Mouse (Mus musculus) limb, embryonic 13.5 days (tissue): Measurements from ENCODE around the gene Cyth1. TPM values are rescaled to one million over a fixed set of nuclear protein-coding genes. Genes with fewer than 3 reads are reported as not detected.

Experiments used
- ATAC-seq: fragments of 200-750 bp; cut with Nextera tagmentation; 2 replicates; pipeline ENCODE4 v1.8.0; 2017; ENCODE audit warnings: low read depth, moderate number of reproducible peaks, moderate TSS enrichment; ENCODE audit not compliant: low FRiP score
- H3K27ac ChIP-seq: fragments of 300-500 bp; sonication (generic); 2 replicates; pipeline ENCODE4 v1.5.1; 2015; ENCODE audit warnings: inconsistent platforms, mild to moderate bottlenecking, moderate library complexity
- H3K27me3 ChIP-seq: fragments of 300-500 bp; sonication (generic); 2 replicates; pipeline ENCODE4 v1.6.1; 2015; ENCODE audit warnings: mild to moderate bottlenecking, inconsistent platforms
- H3K36me3 ChIP-seq: fragments of 300-500 bp; sonication (generic); 2 replicates; pipeline ENCODE4 v1.6.1; 2015; ENCODE audit warnings: inconsistent platforms, mild to moderate bottlenecking, moderate library complexity
- H3K4me1 ChIP-seq: fragments of 300-500 bp; sonication (generic); 2 replicates; pipeline ENCODE4 v1.6.1; 2015; ENCODE audit warnings: inconsistent platforms
- H3K4me2 ChIP-seq: fragments of 300-500 bp; sonication (generic); replicated peaks from 2 replicates; pipeline ENCODE4 v1.6.1; 2015; ENCODE audit warnings: inconsistent platforms, mild to moderate bottlenecking, moderate library complexity
- H3K4me3 ChIP-seq: fragments of 300-500 bp; sonication (generic); 2 replicates; pipeline ENCODE4 v1.5.1; 2015; ENCODE audit warnings: moderate library complexity, mild to moderate bottlenecking, inconsistent platforms
- H3K9ac ChIP-seq: fragments of 300-500 bp; sonication (generic); 2 replicates; pipeline ENCODE4 v1.6.1; 2015; ENCODE audit warnings: mild to moderate bottlenecking, inconsistent platforms
- H3K9me3 ChIP-seq: fragments of 300-500 bp; sonication (generic); 2 replicates; pipeline ENCODE4 v1.6.1; 2016; ENCODE audit warnings: inconsistent platforms
- WGBS: fragments of 180-500 bp; shearing (Covaris S2); methylation state at CpG from one replicate; pipeline ENCODE4 v1.1.7; 2015; 5-methylcytosine and 5-hydroxymethylcytosine counted together
- polyA plus RNA-seq: library from polyadenylated mRNA; unstranded; fragments of >200 nt; fragmentation: Nextera tagmentation; extraction: Ambion mirVana; gene quantifications from 2 replicates; pipeline ENCODE4 v1.2.1, GENCODE M21; 2015

The Cyth1 gene
- polyA plus RNA-seq, 1 experiment from 2014 or later, result 15.9 TPM

DNA sequence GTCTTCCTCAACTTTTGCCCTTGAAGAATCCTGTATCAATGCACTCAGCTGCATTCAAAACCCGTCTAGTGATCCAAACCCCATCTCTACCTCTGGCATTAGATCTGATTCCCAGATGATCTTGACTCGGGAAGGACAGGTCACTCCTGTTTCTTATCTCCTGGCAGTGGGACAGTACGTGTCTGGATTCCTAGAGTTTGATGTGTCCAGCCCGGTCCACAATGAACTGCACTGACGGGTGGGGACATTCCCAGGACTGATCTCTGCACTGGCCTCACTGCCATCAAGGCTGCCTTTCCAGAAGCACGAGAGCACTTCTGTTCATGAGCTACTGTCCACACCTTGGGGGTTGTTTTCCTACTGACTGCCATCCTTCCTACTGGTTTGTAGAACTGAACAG is 31.9 kb downstream of the Cyth1 start:
- H3K4me2 ChIP-seq, result no peak overlapping the region
- H3K9me3 ChIP-seq, result no peaks in the 10 kb centered on the region
- WGBS, result 82% methylated on average over 6 of the region's 6 CpGs
- H3K27me3 ChIP-seq, result no peaks in the 10 kb centered on the region
- ATAC-seq, result no peak
- H3K36me3 ChIP-seq, result no peaks in the 10 kb centered on the region
- peaks cover 49% of the 10 kb centered on the region for H3K4me1 ChIP-seq
- no peak overlapping the region for H3K9ac ChIP-seq
- no peak overlapping the region for H3K27ac ChIP-seq
- no peak overlapping the region for H3K4me3 ChIP-seq

DNA sequence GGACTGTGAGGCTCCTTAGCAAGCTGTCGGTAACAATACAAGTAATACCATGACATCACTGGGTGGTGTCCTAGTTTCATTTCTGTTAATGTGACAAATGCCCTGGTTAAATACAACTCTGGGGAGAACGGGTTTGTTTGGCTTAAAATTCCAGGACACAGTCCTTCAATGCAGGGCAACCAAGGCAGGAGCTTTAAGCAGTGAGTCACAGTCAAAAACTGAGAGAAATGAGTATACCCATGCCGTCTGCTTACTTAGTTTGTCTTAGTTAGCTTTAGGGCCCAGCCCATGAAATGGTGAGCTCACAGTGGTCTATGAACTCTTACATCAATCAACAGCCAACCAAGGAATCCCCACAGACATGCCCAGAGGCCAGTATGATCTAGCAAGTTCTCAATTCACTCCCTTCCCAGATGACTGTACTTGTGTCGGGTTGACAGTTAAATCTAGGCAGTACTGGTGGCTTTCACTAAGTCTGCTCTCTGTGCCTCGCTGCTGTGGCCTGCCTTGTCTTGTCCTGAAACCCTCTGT is 32.4 kb downstream of the Cyth1 start:
- WGBS, result 67% methylated on average over 5 of the region's 5 CpGs
- no peak for ATAC-seq

DNA sequence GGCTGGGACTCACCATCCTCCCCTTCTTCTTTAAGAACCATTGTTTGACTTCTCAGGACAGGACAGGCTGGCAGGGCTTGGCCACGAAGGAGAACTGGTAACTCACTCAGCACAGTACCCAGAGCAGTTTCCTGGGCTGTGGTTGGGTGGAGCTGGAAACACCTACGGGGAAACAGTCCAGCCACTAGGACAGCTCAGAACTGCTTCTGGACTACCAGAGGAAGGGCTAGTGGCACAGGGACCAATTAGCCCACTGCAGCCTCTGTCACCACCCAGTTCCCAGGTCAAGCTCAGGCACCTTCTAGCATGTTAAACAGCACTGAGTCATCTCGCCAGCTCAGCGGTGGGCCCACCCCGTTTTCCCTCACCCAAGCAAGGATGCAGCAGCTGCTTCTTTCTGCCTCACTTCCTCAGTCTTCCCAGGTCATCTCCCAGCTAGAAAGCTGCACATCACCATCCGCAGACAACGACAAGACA is 35.7 kb downstream of the Cyth1 start:
- no peaks in the 10 kb centered on the region for H3K36me3 ChIP-seq
- no peak overlapping the region for H3K27ac ChIP-seq
- peak overlapping the region; percentile 25; the same call in 1 of the 2 replicates for H3K9ac ChIP-seq
- no peak overlapping the region for H3K4me3 ChIP-seq
- no peaks in the 10 kb centered on the region for H3K27me3 ChIP-seq
- H3K9me3 ChIP-seq, result no peaks in the 10 kb centered on the region
- 62% methylated on average over 7 of the region's 7 CpGs for WGBS
- H3K4me1 ChIP-seq, result peaks cover 79% of the 10 kb centered on the region
- H3K4me2 ChIP-seq, result no peak overlapping the region
- no peak for ATAC-seq

More for the DNA sequence above, 32.4 kb downstream of the Cyth1 start:
- H3K9me3 ChIP-seq, result no peaks in the 10 kb centered on the region
- H3K27me3 ChIP-seq, result no peaks in the 10 kb centered on the region
- H3K4me3 ChIP-seq, result no peak overlapping the region
- H3K27ac ChIP-seq, result no peak overlapping the region
- H3K4me2 ChIP-seq, result no peak overlapping the region
- H3K36me3 ChIP-seq, result no peaks in the 10 kb centered on the region
- H3K9ac ChIP-seq, result no peak overlapping the region
- peaks cover 49% of the 10 kb centered on the region for H3K4me1 ChIP-seq

DNA sequence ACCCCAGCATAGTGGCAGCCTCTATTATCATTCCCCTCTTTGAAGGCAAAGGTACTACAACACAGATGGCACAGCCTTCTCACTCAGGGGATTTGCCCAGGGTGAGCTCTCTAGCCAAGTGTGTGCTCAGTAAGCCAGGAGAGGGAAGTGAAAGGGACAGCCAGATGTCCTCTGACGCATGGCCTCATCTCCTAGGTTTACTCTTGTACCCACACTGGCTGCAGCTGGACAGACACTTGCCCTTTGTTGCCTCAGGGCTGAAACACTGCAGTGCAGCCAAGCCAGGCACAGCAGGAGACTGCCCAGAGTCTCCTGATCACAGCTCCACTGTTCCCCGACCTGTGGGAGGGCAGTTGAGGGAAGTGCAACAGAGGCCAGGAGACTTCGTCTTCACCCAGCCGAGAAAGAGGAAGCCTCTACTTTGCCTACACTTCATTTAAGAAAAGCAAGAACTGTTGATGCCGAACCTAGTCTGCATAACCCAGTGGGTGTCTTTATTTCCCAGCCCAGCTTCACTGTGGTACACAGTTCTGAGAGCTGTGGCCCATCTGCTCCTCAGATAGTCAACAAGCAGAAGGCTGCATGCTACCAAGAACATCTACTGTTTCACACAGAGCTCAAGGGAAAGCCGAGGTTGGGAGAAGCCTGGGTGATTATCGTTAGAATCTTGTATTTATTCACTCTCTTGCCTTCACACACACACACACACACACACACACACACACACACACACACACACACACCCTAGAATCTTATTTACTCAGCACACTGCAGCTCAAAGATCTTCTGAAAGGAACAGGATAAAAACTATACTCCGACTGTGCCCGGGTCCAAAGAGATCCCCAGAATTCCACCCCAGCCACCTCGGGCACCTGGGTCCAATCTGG is 36.4 kb downstream of the Cyth1 start:
- Histone ChIP-seq H3K4me3 (no peak overlapping the region), H3K36me3 (no peaks in the 10 kb centered on the region), H3K4me2 (no peak overlapping the region), H3K4me1 (peaks cover 86% of the 10 kb centered on the region), H3K27ac (no peak overlapping the region; the same call in 1 of the 2 replicates), H3K9me3 (no peaks in the 10 kb centered on the region), H3K27me3 (no peaks in the 10 kb centered on the region), H3K9ac (no peak overlapping the region)
- no peak for ATAC-seq
- WGBS, result 52% methylated on average over 10 of the region's 10 CpGs

DNA sequence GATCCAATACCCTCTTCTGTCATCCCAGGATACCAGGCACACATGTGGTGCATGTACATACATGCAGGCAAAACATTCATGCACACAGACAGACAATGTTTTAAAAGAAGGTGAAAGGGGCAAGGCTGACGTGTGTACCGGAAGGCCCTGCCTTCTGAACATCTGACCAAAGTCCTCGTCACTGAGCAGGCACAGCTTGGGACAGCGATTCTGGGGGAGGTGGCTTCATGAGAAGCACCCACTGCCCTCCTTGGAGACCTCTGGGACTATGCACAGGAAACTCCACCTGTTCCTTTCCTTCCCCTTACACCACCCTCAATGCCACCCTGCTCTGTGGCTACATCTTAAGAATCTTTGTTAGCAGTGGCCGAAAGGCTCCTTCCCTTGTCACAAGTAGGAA is 37.4 kb downstream of the Cyth1 start:
- 87% methylated on average over 5 of the region's 5 CpGs for WGBS

DNA sequence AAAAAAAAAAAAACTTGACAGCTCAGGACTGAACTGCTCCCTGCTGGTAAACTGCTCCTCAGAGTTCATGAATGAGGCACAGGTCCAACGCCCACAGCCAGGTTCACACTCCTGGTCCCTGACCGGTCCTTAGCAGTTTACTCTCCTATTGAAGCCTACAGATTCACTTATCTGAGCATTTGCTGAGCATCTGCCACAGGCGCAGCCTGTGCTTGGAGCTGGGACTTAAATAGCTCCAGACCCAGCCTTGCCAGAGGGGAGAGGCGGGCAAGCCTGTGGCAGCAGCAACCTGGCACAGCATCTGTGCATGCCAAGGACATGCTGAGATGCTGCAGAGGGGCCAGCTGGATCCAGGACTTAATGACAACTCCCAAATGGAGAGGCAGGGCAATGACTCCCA is 38.3 kb downstream of the Cyth1 start:
- no peaks in the 10 kb centered on the region for H3K9me3 ChIP-seq
- ATAC-seq, result no peak
- peaks cover 80% of the 10 kb centered on the region for H3K4me1 ChIP-seq
- WGBS, result 74% methylated on average over 4 of the region's 4 CpGs
- H3K36me3 ChIP-seq, result no peaks in the 10 kb centered on the region
- H3K4me3 ChIP-seq, result no peak overlapping the region
- H3K4me2 ChIP-seq, result no peak overlapping the region; the same call in 1 of the 2 replicates
- H3K27me3 ChIP-seq, result no peaks in the 10 kb centered on the region
- peak overlapping the region; percentile 32; the same call in 1 of the 2 replicates for H3K9ac ChIP-seq
- no peak overlapping the region for H3K27ac ChIP-seq

More for the DNA sequence above, 37.4 kb downstream of the Cyth1 start:
- peaks cover 80% of the 10 kb centered on the region for H3K4me1 ChIP-seq
- no peak overlapping the region for H3K4me3 ChIP-seq
- no peak for ATAC-seq
- H3K4me2 ChIP-seq, result no peak overlapping the region
- no peak overlapping the region for H3K9ac ChIP-seq
- no peaks in the 10 kb centered on the region for H3K9me3 ChIP-seq
- H3K27me3 ChIP-seq, result no peaks in the 10 kb centered on the region
- H3K27ac ChIP-seq, result no peak overlapping the region
- no peaks in the 10 kb centered on the region for H3K36me3 ChIP-seq

DNA sequence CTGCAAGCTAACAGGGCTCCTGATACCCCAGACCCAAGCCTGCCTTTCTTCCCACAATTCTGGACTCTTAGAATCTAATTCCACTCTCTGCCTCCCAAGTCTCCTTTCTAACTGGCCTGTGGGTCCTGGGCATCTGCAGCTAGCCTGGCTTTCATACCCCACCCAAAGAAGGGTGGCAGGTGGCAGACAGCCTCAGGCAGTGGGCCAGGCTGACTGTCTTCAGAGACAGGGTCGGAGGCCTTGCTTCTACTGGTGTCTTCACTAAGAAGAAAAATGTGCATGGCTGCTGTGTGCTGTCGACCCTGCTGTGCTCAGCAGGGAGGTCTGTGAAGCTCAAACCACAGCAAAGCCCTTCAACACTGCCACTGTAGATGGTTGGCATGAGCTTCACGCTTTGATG is 39.0 kb downstream of the Cyth1 start:
- H3K4me3 ChIP-seq, result no peak overlapping the region
- H3K27me3 ChIP-seq, result no peaks in the 10 kb centered on the region
- no peaks in the 10 kb centered on the region for H3K9me3 ChIP-seq
- H3K4me1 ChIP-seq, result peaks cover 73% of the 10 kb centered on the region
- no peaks in the 10 kb centered on the region for H3K36me3 ChIP-seq
- H3K4me2 ChIP-seq, result peak overlapping the region; percentile 36
- 50% methylated on average over 3 of the region's 3 CpGs for WGBS
- H3K9ac ChIP-seq, result 0 out of 2 replicates have a peak overlapping the region, but pooled peaks have one; percentile 9
- peak overlapping the region; percentile 68 for H3K27ac ChIP-seq
- ATAC-seq, result no peak

DNA sequence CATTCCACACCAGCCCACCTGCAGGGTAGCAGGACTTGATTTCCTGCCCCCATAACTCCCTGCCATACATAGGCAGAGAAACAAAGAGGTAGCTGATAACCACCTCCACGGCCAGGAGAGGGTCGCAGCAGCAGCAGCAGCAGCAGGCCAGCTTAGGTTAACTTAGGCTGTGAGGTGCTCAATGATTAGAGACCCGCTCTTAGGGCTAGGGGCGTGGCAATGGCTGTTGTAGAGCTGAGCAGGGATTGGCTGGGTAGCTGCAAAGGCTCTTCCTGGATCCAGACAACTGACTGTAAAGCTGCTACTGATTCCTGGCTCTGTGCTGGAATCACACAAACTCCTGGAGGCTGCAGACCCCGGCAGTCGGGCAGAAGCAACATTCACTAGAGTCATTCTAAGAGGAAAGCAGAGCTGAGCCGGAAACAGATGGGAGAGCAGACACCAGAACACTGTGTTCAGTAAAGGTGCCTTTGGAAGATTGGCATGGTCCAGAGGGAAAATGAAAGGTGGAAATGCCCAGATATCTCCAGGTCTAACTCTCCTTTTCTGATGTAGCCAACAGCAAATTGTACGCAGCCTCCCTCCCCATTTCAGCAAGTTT is 39.6 kb downstream of the Cyth1 start:
- Histone ChIP-seq H3K27me3 (no peaks in the 10 kb centered on the region), H3K4me2 (peak overlapping the region; percentile 36), H3K4me1 (peaks cover 68% of the 10 kb centered on the region), H3K9me3 (no peaks in the 10 kb centered on the region), H3K27ac (peak overlapping the region; percentile 68), H3K4me3 (no peak overlapping the region), H3K9ac (peak overlapping the region; percentile 9; the same call in 1 of the 2 replicates), H3K36me3 (no peaks in the 10 kb centered on the region)
- 12% methylated on average over 8 of the region's 8 CpGs for WGBS
- 0 out of 2 replicates have a peak, but pooled peaks have one; percentile 66 for ATAC-seq

DNA sequence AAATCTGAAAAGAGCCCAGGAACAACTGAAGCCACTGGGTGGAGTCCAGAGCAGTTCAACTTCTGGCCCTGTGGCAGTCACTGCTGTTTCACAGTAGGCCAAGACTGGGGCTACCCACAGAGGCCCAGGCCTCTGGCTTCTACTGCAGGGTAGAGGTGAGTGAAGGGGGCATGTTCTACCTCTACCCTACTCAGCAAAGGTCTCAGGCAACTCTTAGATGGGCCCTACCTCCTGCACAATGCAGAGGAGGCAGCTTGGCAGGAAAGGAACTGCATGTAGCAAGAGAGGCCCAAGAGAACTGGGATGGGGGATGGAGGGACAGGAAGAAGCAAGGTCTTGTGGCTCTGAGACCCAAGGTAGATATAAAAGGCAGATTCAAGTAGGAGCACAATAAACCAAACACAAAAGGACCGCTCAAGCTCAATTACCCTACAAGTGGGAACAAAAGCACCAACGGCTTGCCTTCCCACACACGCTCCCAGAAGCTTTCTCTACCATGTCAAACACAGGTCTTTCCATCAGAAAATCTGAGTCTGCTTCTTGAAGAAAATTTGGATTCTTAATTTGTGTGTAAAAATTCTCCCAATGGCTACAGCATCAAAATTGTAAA is 40.9 kb downstream of the Cyth1 start:
- WGBS, result 82% methylated on average over 3 of the region's 3 CpGs
- no peak for ATAC-seq
- Histone ChIP-seq H3K36me3 (no peaks in the 10 kb centered on the region), H3K27me3 (no peaks in the 10 kb centered on the region), H3K4me3 (no peak overlapping the region), H3K4me2 (no peak overlapping the region), H3K4me1 (peaks cover 68% of the 10 kb centered on the region), H3K27ac (peak overlapping the region; percentile 68), H3K9ac (no peak overlapping the region), H3K9me3 (no peaks in the 10 kb centered on the region)

DNA sequence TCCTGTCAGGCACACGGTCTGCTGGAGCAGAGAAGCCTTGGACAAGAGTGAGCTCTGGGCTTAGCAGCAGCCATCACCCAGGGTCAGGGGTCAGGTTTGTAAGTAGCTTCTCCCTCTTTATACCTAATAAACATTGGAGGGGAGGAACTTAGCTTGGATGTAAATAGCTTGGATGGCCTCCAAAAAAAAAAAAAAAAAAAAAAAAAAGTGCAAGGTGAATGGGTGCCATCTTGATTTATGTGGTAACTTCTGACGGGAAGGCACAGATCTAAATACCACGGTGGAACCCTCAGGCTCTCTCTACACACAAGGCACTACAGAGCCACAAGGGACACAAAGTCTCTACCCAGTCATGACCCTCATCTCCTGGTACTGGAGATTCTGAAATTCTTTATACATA is 42.1 kb downstream of the Cyth1 start:
- ATAC-seq, result no peak
- 46% methylated on average over 3 of the region's 3 CpGs for WGBS
- H3K27ac ChIP-seq, result no peak overlapping the region
- H3K9me3 ChIP-seq, result no peaks in the 10 kb centered on the region
- H3K9ac ChIP-seq, result no peak overlapping the region
- H3K4me1 ChIP-seq, result peaks cover 69% of the 10 kb centered on the region
- no peaks in the 10 kb centered on the region for H3K36me3 ChIP-seq
- no peak overlapping the region for H3K4me3 ChIP-seq
- no peak overlapping the region for H3K4me2 ChIP-seq
- no peaks in the 10 kb centered on the region for H3K27me3 ChIP-seq

DNA sequence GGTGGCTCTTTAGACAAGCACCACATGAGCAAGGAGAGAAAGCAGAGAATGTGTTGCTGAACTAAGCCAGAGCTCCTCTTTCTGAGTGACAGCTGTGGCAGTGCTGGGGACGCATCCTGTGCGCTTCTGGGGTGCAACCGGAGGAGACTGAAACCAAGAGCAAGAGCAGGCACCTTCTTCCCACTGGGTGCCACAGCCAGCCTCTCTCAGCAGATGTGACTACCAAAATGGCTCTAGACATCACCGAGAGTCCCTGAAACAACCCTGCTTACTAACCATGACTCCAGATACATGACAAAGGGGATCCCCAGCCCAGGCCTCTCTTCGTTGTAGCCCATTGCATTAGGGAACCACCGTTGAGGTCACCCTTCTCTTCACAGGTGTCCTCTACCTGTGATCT is 44.9 kb downstream of the Cyth1 start:
- Histone ChIP-seq H3K4me1 (peaks cover 69% of the 10 kb centered on the region), H3K4me2 (no peak overlapping the region), H3K4me3 (no peak overlapping the region), H3K9me3 (no peaks in the 10 kb centered on the region), H3K9ac (0 out of 2 replicates have a peak overlapping the region, but pooled peaks have one; percentile 70), H3K27ac (no peak overlapping the region), H3K36me3 (no peaks in the 10 kb centered on the region), H3K27me3 (no peaks in the 10 kb centered on the region)
- no peak for ATAC-seq
- WGBS, result 75% methylated on average over 6 of the region's 6 CpGs
